Mouse (Mus musculus): ENCODE data around the gene Arhgap32.

- TF ChIP-seq POLR2A (IDR thresholded peaks at IDR 0.05; ENCODE audit: low read depth, low read length) = no peak
- no peak for TF ChIP-seq CTCF (IDR thresholded peaks at IDR 0.05; ENCODE audit: extremely low read depth, insufficient read depth, insufficient read length, insufficient replicate concordance)
Observed at GRCm38 (mm10) chr9:32149836-32150642, 34.1 kb downstream of the Arhgap32 start.
